Mouse (Mus musculus): ENCODE measurements around the gene Kmt2c. TPM values are rescaled to one million over a fixed set of nuclear protein-coding genes. Genes with fewer than 3 reads are reported as not detected.
A peak's percentile ranks its signal among the peaks of the same experiment; 100 is the strongest.

The Kmt2c gene
- polyA plus RNA-seq, 1 experiment from 2014 or later = 5.8 TPM

DNA sequence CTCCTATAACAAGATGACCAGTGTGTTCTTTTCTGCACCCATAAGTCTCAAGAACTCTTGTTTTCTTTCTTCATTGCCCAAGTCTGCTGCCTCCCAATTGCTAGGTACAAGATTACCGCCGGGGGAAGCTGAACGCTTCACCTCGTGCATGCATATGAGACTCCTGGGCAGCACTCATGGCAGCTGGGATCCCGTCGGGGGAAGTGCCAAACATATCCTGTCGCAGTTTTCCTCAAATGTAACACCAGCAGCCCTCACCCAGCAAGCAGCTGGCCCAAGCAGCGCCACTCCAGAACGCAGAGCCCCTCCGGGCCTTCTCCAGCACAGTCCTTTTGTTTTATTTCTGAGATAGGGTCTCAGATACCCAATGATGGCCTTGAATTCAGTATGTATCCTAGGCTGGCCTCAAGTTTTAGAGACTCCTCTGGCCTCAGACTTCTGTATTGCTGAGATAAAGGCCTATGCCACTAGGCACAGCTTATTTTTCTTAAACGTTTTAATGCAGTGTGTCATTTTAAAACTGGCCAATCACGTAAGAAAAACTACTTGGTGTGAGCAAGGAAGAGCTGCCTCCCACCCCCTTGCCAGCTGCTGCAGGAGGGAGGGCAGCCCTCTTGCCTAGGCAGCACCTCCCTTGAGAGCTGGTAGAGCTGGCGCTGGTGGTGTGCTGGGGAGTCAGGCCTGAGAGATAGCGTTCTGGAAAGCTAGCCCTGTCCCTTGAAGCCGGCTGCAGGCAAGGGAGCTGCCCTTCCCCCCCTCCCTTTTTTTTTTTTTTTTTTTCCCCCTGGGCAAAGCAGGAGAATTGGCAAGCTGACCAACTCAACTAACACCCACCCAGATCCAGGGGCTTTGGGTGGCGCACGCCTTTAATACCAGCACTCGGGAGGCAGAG is 33.9 kb upstream of the Kmt2c start:
- WGBS (ENCODE audit: insufficient replicate concordance) = 43% methylated on average over 18 of the region's 18 CpGs
- Histone ChIP-seq H3K4me2 (peak overlapping the region; percentile 13; the same call in 1 of the 2 replicates), H3K9me3 (replicated peaks) (no peaks in the 10 kb centered on the region), H3K4me1 (replicated peaks) (peaks cover 48% of the 10 kb centered on the region), H3K27me3 (no peaks in the 10 kb centered on the region), H3K4me3 (replicated peaks) (no peak overlapping the region), H3K36me3 (replicated peaks) (no peaks in the 10 kb centered on the region), H3K9ac (peak overlapping the region; percentile 35; the same call in 1 of the 2 replicates), H3K27ac (replicated peaks) (peak overlapping the region; percentile 66)
- ATAC-seq (ENCODE audit: insufficient read depth) = no peak

GRCm38 (mm10) chr5:25530629-25531028 is 32.0 kb upstream of the Kmt2c start:
- Histone ChIP-seq H3K4me2 (peak overlapping the region; percentile 77), H3K36me3 (replicated peaks) (no peaks in the 10 kb centered on the region), H3K27ac (replicated peaks) (peak overlapping the region; percentile 96), H3K9ac (no peak overlapping the region; the same call in 1 of the 2 replicates), H3K4me1 (replicated peaks) (peaks cover 56% of the 10 kb centered on the region), H3K4me3 (replicated peaks) (peak overlapping the region; percentile 76), H3K9me3 (replicated peaks) (no peaks in the 10 kb centered on the region), H3K27me3 (no peaks in the 10 kb centered on the region)
- no peak for ATAC-seq (ENCODE audit: insufficient read depth)
- WGBS (ENCODE audit: insufficient replicate concordance) = 9% methylated on average over 2 of the region's 2 CpGs

GRCm38 (mm10) chr5:25529529-25530421 is 31.2 kb upstream of the Kmt2c start:
- no peaks in the 10 kb centered on the region for H3K9me3 ChIP-seq (replicated peaks)
- H3K27me3 ChIP-seq = no peaks in the 10 kb centered on the region
- peak overlapping the region; percentile 96 for H3K27ac ChIP-seq (replicated peaks)
- under 1% methylated on average over 87 of the region's 87 CpGs for WGBS (ENCODE audit: insufficient replicate concordance)
- H3K36me3 ChIP-seq (replicated peaks) = no peaks in the 10 kb centered on the region
- ATAC-seq (ENCODE audit: insufficient read depth) = peak; percentile 98
- peak overlapping the region; percentile 90 for H3K4me2 ChIP-seq
- H3K4me3 ChIP-seq (replicated peaks) = peak overlapping the region; percentile 76
- peaks cover 56% of the 10 kb centered on the region for H3K4me1 ChIP-seq (replicated peaks)
- peak overlapping the region; percentile 83 for H3K9ac ChIP-seq

GRCm38 (mm10) chr5:25528851-25529528 is 30.4 kb upstream of the Kmt2c start:
- peak overlapping the region; percentile 82 for H3K27ac ChIP-seq (replicated peaks)
- no peaks in the 10 kb centered on the region for H3K9me3 ChIP-seq (replicated peaks)
- ATAC-seq (ENCODE audit: insufficient read depth) = peak; percentile 26
- peak overlapping the region; percentile 76 for H3K4me3 ChIP-seq (replicated peaks)
- no peaks in the 10 kb centered on the region for H3K36me3 ChIP-seq (replicated peaks)
- peak overlapping the region; percentile 68 for H3K9ac ChIP-seq
- peaks cover 56% of the 10 kb centered on the region for H3K4me1 ChIP-seq (replicated peaks)
- WGBS (ENCODE audit: insufficient replicate concordance) = 6% methylated on average over 22 of the region's 22 CpGs
- H3K27me3 ChIP-seq = no peaks in the 10 kb centered on the region
- H3K4me2 ChIP-seq = peak overlapping the region; percentile 90

DNA sequence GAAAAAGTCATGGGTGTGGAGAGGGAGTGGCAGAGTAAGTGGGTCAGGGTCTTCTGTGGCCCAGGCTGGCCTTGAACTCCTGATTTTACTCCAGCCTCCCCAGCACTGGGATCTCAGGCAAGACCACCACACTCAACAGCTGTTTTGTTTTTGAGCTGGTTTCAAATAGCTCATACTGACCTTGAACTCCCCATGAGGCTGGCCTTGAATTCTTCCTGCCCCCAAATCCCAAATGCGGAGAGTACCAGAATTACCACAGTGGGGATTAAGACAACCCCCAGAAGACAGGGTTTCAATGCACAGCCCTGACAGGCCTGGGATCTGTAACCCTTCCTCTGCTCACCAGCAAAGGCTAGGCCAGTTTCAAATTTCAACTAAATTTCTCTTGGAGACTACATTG is 29.4 kb upstream of the Kmt2c start:
- 83% methylated on average over 1 of the region's 1 CpGs for WGBS (ENCODE audit: insufficient replicate concordance)
- H3K4me2 ChIP-seq = no peak overlapping the region
- H3K4me3 ChIP-seq (replicated peaks) = no peak overlapping the region
- H3K9ac ChIP-seq = no peak overlapping the region
- no peaks in the 10 kb centered on the region for H3K36me3 ChIP-seq (replicated peaks)
- H3K27ac ChIP-seq (replicated peaks) = no peak overlapping the region
- no peak for ATAC-seq (ENCODE audit: insufficient read depth)
- H3K9me3 ChIP-seq (replicated peaks) = no peaks in the 10 kb centered on the region
- no peaks in the 10 kb centered on the region for H3K27me3 ChIP-seq
- peaks cover 51% of the 10 kb centered on the region for H3K4me1 ChIP-seq (replicated peaks)

GRCm38 (mm10) chr5:25526926-25527325 is 28.3 kb upstream of the Kmt2c start:
- ATAC-seq (ENCODE audit: insufficient read depth) = no peak
- H3K27ac ChIP-seq (replicated peaks) = no peak overlapping the region

GRCm38 (mm10) chr5:25526116-25526515 is 27.5 kb upstream of the Kmt2c start:
- H3K27me3 ChIP-seq = no peaks in the 10 kb centered on the region
- peaks cover 37% of the 10 kb centered on the region for H3K4me1 ChIP-seq (replicated peaks)
- no peaks in the 10 kb centered on the region for H3K9me3 ChIP-seq (replicated peaks)
- no peak overlapping the region for H3K4me2 ChIP-seq
- H3K36me3 ChIP-seq (replicated peaks) = no peaks in the 10 kb centered on the region
- ATAC-seq (ENCODE audit: insufficient read depth) = no peak
- H3K9ac ChIP-seq = no peak overlapping the region
- 37% methylated on average over 5 of the region's 5 CpGs for WGBS (ENCODE audit: insufficient replicate concordance)
- no peak overlapping the region for H3K4me3 ChIP-seq (replicated peaks)
- H3K27ac ChIP-seq (replicated peaks) = no peak overlapping the region

More at GRCm38 (mm10) chr5:25526926-25527325, 28.3 kb upstream of the Kmt2c start:
- H3K4me2 ChIP-seq = no peak overlapping the region
- no peaks in the 10 kb centered on the region for H3K9me3 ChIP-seq (replicated peaks)
- 46% methylated on average over 4 of the region's 4 CpGs for WGBS (ENCODE audit: insufficient replicate concordance)
- H3K4me1 ChIP-seq (replicated peaks) = peaks cover 41% of the 10 kb centered on the region
- H3K9ac ChIP-seq = no peak overlapping the region
- no peaks in the 10 kb centered on the region for H3K36me3 ChIP-seq (replicated peaks)
- no peak overlapping the region for H3K4me3 ChIP-seq (replicated peaks)
- H3K27me3 ChIP-seq = no peaks in the 10 kb centered on the region

DNA sequence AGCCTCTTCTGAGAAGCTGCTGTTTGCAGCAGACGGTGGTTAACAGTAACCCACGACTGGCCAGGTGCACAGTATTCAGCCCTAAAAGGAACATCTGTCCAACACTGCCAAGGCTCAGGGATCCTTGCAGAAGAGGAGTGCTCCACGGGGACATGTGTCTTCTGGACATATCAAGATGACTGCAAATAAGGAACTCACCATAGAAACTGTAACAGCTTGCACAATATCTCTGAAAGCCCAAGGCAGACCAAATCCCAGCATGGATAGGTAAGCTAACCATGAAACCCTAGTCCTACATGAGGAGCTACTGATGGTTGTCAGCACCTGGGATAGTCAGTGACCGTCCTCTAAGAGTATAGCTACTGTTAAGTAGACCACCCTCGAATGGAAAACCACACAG is 22.9 kb upstream of the Kmt2c start:
- Histone ChIP-seq H3K9me3 (replicated peaks) (no peaks in the 10 kb centered on the region), H3K27ac (replicated peaks) (no peak overlapping the region), H3K27me3 (no peaks in the 10 kb centered on the region), H3K9ac (no peak overlapping the region), H3K4me2 (no peak overlapping the region), H3K36me3 (replicated peaks) (no peaks in the 10 kb centered on the region), H3K4me3 (replicated peaks) (no peak overlapping the region), H3K4me1 (replicated peaks) (peaks cover 7% of the 10 kb centered on the region)
- no peak for ATAC-seq (ENCODE audit: insufficient read depth)
- WGBS (ENCODE audit: insufficient replicate concordance) = 52% methylated on average over 5 of the region's 5 CpGs

DNA sequence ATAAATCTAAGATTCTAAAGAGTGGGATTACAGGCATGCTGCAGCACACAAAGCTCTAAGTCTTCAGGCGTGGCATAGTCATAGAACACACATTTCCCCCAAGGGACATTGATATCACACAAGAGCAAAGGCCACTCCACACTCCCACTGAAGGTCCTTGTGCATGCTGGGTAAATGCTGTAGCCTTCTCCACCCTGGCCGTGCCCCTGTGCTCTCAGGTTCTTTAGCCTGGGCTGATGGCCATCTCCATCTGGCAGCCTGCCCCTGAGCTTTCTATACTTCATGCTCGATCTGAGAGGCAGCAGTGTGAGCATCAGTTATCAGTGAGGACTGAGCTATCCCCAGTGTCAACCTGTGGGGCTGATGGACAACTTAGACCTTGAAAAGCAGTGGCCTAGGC is 21.2 kb upstream of the Kmt2c start:
- H3K9ac ChIP-seq = no peak overlapping the region
- H3K4me1 ChIP-seq (replicated peaks) = no peaks in the 10 kb centered on the region
- no peak overlapping the region for H3K4me2 ChIP-seq
- H3K36me3 ChIP-seq (replicated peaks) = no peaks in the 10 kb centered on the region
- WGBS (ENCODE audit: insufficient replicate concordance) = 53% methylated on average over 3 of the region's 3 CpGs
- H3K27me3 ChIP-seq = no peaks in the 10 kb centered on the region
- no peak overlapping the region for H3K27ac ChIP-seq (replicated peaks)
- H3K9me3 ChIP-seq (replicated peaks) = no peaks in the 10 kb centered on the region
- no peak for ATAC-seq (ENCODE audit: insufficient read depth)
- H3K4me3 ChIP-seq (replicated peaks) = no peak overlapping the region

DNA sequence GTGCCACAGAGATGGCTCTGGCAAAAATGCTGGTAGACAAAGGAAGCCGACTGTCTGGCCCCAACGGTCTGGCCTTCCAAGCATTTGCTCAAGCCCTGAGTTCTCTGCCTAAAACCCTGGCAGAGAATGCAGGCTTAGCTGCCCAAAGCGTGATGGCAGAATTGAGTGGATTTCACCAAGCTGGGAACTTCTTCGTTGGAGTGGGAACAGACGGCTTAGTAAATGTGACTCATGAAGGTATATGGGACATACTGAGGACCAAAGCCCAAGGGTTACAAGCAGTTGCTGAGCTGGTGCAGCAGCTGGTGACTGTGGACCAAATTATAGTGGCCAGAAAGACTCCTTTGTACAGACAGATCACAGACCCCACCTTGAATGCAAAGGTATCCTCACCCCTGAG is 19.0 kb upstream of the Kmt2c start:
- H3K4me3 ChIP-seq (replicated peaks) = no peak overlapping the region
- no peak overlapping the region for H3K4me2 ChIP-seq
- H3K36me3 ChIP-seq (replicated peaks) = no peaks in the 10 kb centered on the region
- H3K4me1 ChIP-seq (replicated peaks) = no peaks in the 10 kb centered on the region
- H3K27ac ChIP-seq (replicated peaks) = no peak overlapping the region
- H3K9ac ChIP-seq = no peak overlapping the region
- H3K9me3 ChIP-seq (replicated peaks) = no peaks in the 10 kb centered on the region
- ATAC-seq (ENCODE audit: insufficient read depth) = no peak
- WGBS (ENCODE audit: insufficient replicate concordance) = 66% methylated on average over 5 of the region's 5 CpGs
- no peaks in the 10 kb centered on the region for H3K27me3 ChIP-seq

Data from liver, embryonic 15.5 days (tissue).